In genomic region chr8:124826658-124827057, GRCm38 (mm10) we compare ENCODE assay signal across 8 mouse cellular contexts. TPM values are rescaled to one million over a fixed set of nuclear protein-coding genes. Genes with fewer than 3 reads are reported as not detected.
A peak's percentile ranks its signal among the peaks of the same experiment; 100 is the strongest.
DNase-seq lines count a peak whose midpoint lies in the region; ATAC-seq lines count a peak whose summit lies in the region.

No protein-coding gene starts in this region.

- no peak overlapping the region for H3K4me3 ChIP-seq in midbrain, embryonic 11.5 days (ENCODE audit: low read depth, low read length)
- no peak overlapping the region for H3K4me3 ChIP-seq in midbrain, embryonic 14.5 days (replicated peaks; ENCODE audit: low read depth, low read length)

- DNase-seq in cerebellum, adult 18-20 months: peak; percentile 31 to 37
- DNase-seq in cerebellum, adult 8-10 months: no peak
- DNase-seq in midbrain, embryonic 11.5 days (ENCODE audit: low spot score, missing footprints): peak; percentile 49
- no peak for DNase-seq in midbrain, embryonic 14.5 days
- DNase-seq in kidney, adult 18-20 months: peak; percentile 60
- DNase-seq in T-cell, adult 2 months (ENCODE audit: low spot score): no peak
- DNase-seq in right cerebral cortex, postnatal 25 days: no peak

- WGBS in midbrain, embryonic 11.5 days: 16% methylated on average over 7 of the region's 7 CpGs
- WGBS in midbrain, embryonic 14.5 days: 22% methylated on average over 7 of the region's 7 CpGs

- no peak overlapping the region for H3K4me2 ChIP-seq in midbrain, embryonic 11.5 days
- no peak overlapping the region for H3K4me2 ChIP-seq in midbrain, embryonic 14.5 days (ENCODE audit: low read length)

- H3K9me3 ChIP-seq in midbrain, embryonic 11.5 days (ENCODE audit: control insufficient read depth, low read length): no peaks in the 10 kb centered on the region
- H3K9me3 ChIP-seq in midbrain, embryonic 14.5 days (ENCODE audit: control insufficient read depth, low read length): no peaks in the 10 kb centered on the region

- H3K4me1 ChIP-seq in midbrain, embryonic 11.5 days (ENCODE audit: control insufficient read depth, insufficient read depth, low read length): no peaks in the 10 kb centered on the region
- no peaks in the 10 kb centered on the region for H3K4me1 ChIP-seq in midbrain, embryonic 14.5 days (ENCODE audit: control insufficient read depth, insufficient read depth, low read length)

- H3K9ac ChIP-seq in midbrain, embryonic 11.5 days (ENCODE audit: low read length): no peak overlapping the region
- H3K9ac ChIP-seq in midbrain, embryonic 14.5 days (replicated peaks; ENCODE audit: low read length): no peak overlapping the region

- H3K27ac ChIP-seq in midbrain, embryonic 11.5 days (ENCODE audit: low read depth, low read length): no peak overlapping the region
- H3K27ac ChIP-seq in midbrain, embryonic 14.5 days (replicated peaks; ENCODE audit: low read depth, low read length): no peak overlapping the region

- H3K36me3 ChIP-seq in midbrain, embryonic 11.5 days (ENCODE audit: control insufficient read depth, insufficient read depth, low read length): no peaks in the 10 kb centered on the region
- peaks cover 70% of the 10 kb centered on the region for H3K36me3 ChIP-seq in midbrain, embryonic 14.5 days (ENCODE audit: control insufficient read depth, insufficient read depth, low read length)

- ATAC-seq in midbrain, embryonic 11.5 days (ENCODE audit: low FRiP score): no peak
- no peak for ATAC-seq in midbrain, embryonic 14.5 days (ENCODE audit: low FRiP score, low TSS enrichment)
- peak; percentile 43 for ATAC-seq in megakaryocyte progenitor cell, adult 5-6 weeks (replicated peaks; ENCODE audit: poor library complexity)

- no peaks in the 10 kb centered on the region for H3K27me3 ChIP-seq in midbrain, embryonic 11.5 days (ENCODE audit: control insufficient read depth, insufficient read depth, low read length)
- H3K27me3 ChIP-seq in midbrain, embryonic 14.5 days (ENCODE audit: control insufficient read depth, insufficient read depth, low read length): no peaks in the 10 kb centered on the region; the same call in 1 of the 2 replicates

RNA-seq across cellular contexts. Expression of gene Trim67, which starts 33.8 kb away (rescaled TPM):
- polyA plus RNA-seq in midbrain, embryonic 11.5 days (2014; fragmentation: Nextera tagmentation; extraction: Ambion mirVana): 2.9 and 3.3 TPM in 2 replicates
- polyA plus RNA-seq in midbrain, embryonic 14.5 days (2014; fragmentation: Nextera tagmentation; extraction: Ambion mirVana): 31.1 and 31.9 TPM in 2 replicates
- total RNA-seq in megakaryocyte progenitor cell, adult 5-6 weeks (2015): not detected in 2 replicates
- total RNA-seq in megakaryocyte progenitor cell, adult 5-6 weeks (2017): 0.07 TPM in 1 of 2 replicates, not detected in the other

RNA-seq across cellular contexts. Expression of gene Gnpat, which starts 36.2 kb away (rescaled TPM):
- polyA plus RNA-seq in midbrain, embryonic 11.5 days (2014; fragmentation: Nextera tagmentation; extraction: Ambion mirVana): 136 and 138 TPM in 2 replicates
- polyA plus RNA-seq in midbrain, embryonic 14.5 days (2014; fragmentation: Nextera tagmentation; extraction: Ambion mirVana): 65.5 and 90.8 TPM in 2 replicates
- 108 and 116 TPM in 2 replicates for total RNA-seq in megakaryocyte progenitor cell, adult 5-6 weeks (2015)
- 103 and 104 TPM in 2 replicates for total RNA-seq in megakaryocyte progenitor cell, adult 5-6 weeks (2017)

RNA-seq across cellular contexts. Expression of gene 2810004N23Rik, which starts 36.3 kb away (rescaled TPM):
- 40.6 and 41.7 TPM in 2 replicates for polyA plus RNA-seq in midbrain, embryonic 11.5 days (2014; fragmentation: Nextera tagmentation; extraction: Ambion mirVana)
- 21.4 and 24.2 TPM in 2 replicates for polyA plus RNA-seq in midbrain, embryonic 14.5 days (2014; fragmentation: Nextera tagmentation; extraction: Ambion mirVana)
- total RNA-seq in megakaryocyte progenitor cell, adult 5-6 weeks (2015): 29.7 and 35.7 TPM in 2 replicates
- 68.5 and 72.1 TPM in 2 replicates for total RNA-seq in megakaryocyte progenitor cell, adult 5-6 weeks (2017)

Comparison
In these comparisons a context has a peak if more than half of its experiments do, and no peak if none do; other contexts are left out.
1. DNase-seq: peak in cerebellum, adult 18-20 months (2 of 2), midbrain, embryonic 11.5 days (single experiment) and kidney, adult 18-20 months (single experiment); none in cerebellum, adult 8-10 months (single experiment), midbrain, embryonic 14.5 days (single experiment), T-cell, adult 2 months (single experiment) and right cerebral cortex, postnatal 25 days (single experiment).